Mouse (Mus musculus) intestine, postnatal 0 days (tissue): Measurements from ENCODE around the gene Smg6. TPM values are rescaled to one million over a fixed set of nuclear protein-coding genes. Genes with fewer than 3 reads are reported as not detected.

Source experiments
- ATAC-seq: fragments of 200-750 bp; cut with Nextera tagmentation; 2 replicates; pipeline ENCODE4 v1.8.0; 2017; ENCODE audit warnings: mild to moderate bottlenecking, moderate TSS enrichment, moderate library complexity
- H3K27ac ChIP-seq: fragments of 300-500 bp; sonication (generic); 2 replicates; pipeline ENCODE4 v1.5.1; 2014; ENCODE audit warnings: mild to moderate bottlenecking, low read depth, low read length, moderate library complexity
- H3K27me3 ChIP-seq: fragments of 300-500 bp; sonication (generic); replicated peaks from 2 replicates; pipeline ENCODE4 v1.6.1; 2014; ENCODE audit warnings: low read length, mixed read lengths; ENCODE audit not compliant: control insufficient read depth, insufficient read depth
- H3K36me3 ChIP-seq: fragments of 300-500 bp; sonication (generic); 2 replicates; pipeline ENCODE4 v1.6.1; 2014; ENCODE audit warnings: mild to moderate bottlenecking, moderate library complexity; ENCODE audit not compliant: control insufficient read depth, insufficient read depth
- H3K4me1 ChIP-seq: fragments of 300-500 bp; sonication (generic); replicated peaks from 2 replicates; pipeline ENCODE4 v1.6.1; 2014; ENCODE audit warnings: antibody characterized with exemption, low read length, mixed read lengths; ENCODE audit not compliant: control insufficient read depth, insufficient read depth
- H3K4me2 ChIP-seq: fragments of 300-500 bp; sonication (generic); replicated peaks from 2 replicates; pipeline ENCODE4 v1.6.1; 2014; ENCODE audit warnings: low read depth, mild to moderate bottlenecking, moderate library complexity
- H3K4me3 ChIP-seq: fragments of 300-500 bp; sonication (generic); 2 replicates; pipeline ENCODE4 v1.5.1; 2014; ENCODE audit warnings: low read depth, low read length
- H3K9ac ChIP-seq: fragments of 300-500 bp; sonication (generic); 2 replicates; pipeline ENCODE4 v1.6.1; 2014; ENCODE audit warnings: mild to moderate bottlenecking, low read depth, low read length
- H3K9me3 ChIP-seq: fragments of 300-500 bp; sonication (generic); 2 replicates; pipeline ENCODE4 v1.6.1; 2016; ENCODE audit warnings: mixed run types; ENCODE audit not compliant: control insufficient read depth
- CTCF ChIP-seq: sonication (generic); IDR thresholded peaks from 2 replicates; pipeline ENCODE4 v1.5.1; 2016; ENCODE audit warnings: low read depth, mild to moderate bottlenecking, control low read depth, antibody characterized with exemption, moderate library complexity
- WGBS: fragments of 180-500 bp; shearing (Covaris S2); extraction: QIAGEN DNeasy Blood & Tissue Kit; methylation state at CpG from one replicate; pipeline ENCODE4 v1.1.7; 2014; 5-methylcytosine and 5-hydroxymethylcytosine counted together
- polyA plus RNA-seq: library from polyadenylated mRNA; unstranded; fragments of >200 nt; fragmentation: Nextera tagmentation; extraction: Ambion mirVana; gene quantifications from 2 replicates; pipeline ENCODE4 v1.2.1, GENCODE M21; 2015

Gene Smg6
- polyA plus RNA-seq, 1 experiment from 2014 or later: 6.5 TPM

DNA sequence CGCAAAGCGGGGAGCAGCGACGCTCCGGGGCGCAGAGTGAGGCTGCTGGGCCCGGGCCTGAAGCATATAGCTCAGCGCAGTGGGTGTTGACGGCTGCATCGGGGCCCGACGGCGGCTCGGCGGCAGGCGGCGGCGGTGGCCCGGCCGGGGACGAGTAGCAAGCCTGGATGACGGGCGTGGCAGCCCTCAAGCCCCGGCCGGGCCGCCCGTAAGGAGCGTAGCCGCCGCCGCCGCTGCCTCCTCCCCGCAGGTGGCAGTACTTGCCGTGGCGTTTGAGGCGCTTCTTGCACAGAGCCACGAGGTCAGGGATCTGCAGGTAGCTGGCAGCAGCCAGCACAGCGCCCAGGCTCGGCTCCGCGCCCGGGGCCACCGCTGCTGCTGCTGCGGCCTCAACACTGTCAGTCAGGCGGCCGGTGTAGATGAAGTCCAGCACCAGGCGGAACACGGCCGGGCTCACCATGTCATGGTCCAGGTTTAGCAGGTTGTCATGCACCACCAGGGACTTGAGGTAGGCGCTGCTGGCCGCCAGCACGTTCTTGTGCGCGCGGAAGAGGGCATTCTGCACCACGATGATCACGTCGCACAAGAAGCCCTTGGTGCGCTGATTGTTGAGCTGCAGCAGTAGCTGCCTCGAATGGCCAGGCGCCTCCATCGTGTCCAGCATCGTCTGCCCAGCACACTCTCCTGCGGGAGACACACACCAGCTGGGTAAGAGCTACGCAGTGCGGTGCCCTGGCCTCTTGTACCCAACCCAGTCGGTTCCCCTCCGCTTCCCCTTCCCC, 241.4 kb downstream of the Smg6 start:
- peaks cover 4% of the 10 kb centered on the region for H3K4me1 ChIP-seq
- H3K9ac ChIP-seq: peak overlapping the region; percentile 72
- no peak for ATAC-seq
- H3K27ac ChIP-seq: 0 out of 2 replicates have a peak overlapping the region, but pooled peaks have one; percentile 84
- peak overlapping the region; percentile 91 for H3K4me2 ChIP-seq
- H3K4me3 ChIP-seq: peak overlapping the region; percentile 67
- peak; percentile 46 for TF ChIP-seq CTCF
- no peaks in the 10 kb centered on the region for H3K9me3 ChIP-seq
- H3K27me3 ChIP-seq: peaks cover 49% of the 10 kb centered on the region
- H3K36me3 ChIP-seq: peaks cover 31% of the 10 kb centered on the region
- WGBS: 6% methylated on average over 57 of the region's 68 CpGs

DNA sequence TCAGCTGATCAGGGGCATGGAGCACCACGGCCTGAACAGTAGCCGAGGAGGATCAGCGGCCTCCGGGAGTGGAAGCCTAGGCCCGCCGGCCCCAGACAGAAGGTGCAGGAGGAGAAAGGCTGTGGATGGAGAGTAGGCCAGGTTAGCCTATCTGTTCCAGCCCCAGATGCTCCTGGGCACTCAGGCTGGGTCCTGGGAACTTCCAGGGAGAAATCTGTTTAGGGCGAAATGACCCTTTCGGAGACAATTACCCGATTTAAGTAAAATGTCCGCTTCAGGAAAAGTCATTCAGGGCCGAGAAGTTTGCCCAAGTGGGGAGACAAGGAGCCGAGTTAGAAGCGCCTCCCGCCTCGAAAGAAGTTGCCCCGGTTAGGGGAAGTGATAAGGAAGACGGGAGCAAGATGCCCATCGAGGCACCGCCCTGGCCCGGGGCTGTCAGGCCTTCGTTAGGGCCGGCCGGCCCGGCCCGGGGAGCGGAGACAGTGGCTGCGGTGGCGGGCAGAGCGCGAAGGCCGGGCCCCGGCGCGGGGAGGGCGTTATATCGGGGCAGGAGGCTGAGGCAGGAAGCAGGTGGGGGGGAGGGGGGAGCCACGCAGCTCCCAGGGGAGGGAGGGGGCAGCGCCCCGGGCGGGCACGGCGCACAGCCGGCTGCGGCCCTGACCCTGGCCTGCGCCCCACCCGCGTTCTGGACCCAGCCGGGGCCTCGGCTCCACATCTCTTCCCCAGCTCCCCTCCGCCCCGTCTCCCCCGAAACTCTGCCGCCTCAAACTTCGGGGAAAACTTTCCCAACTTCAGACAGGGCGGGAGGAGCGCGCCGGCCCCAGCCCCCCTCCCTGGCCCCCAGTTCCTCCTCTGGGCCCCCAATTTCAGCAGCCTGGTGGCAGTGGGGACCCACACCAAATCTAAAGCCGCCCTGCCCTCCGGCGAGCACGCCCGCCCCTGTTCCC, 242.3 kb downstream of the Smg6 start:
- no peak for ATAC-seq
- peaks cover 24% of the 10 kb centered on the region for H3K36me3 ChIP-seq
- no peaks in the 10 kb centered on the region for H3K9me3 ChIP-seq
- peaks cover 9% of the 10 kb centered on the region for H3K4me1 ChIP-seq
- WGBS: 14% methylated on average over 60 of the region's 63 CpGs
- peaks cover 57% of the 10 kb centered on the region for H3K27me3 ChIP-seq
- H3K9ac ChIP-seq: peak overlapping the region; percentile 72
- peak overlapping the region; percentile 91 for H3K4me2 ChIP-seq
- no peak for TF ChIP-seq CTCF
- H3K4me3 ChIP-seq: peak overlapping the region; percentile 67
- H3K27ac ChIP-seq: peak overlapping the region; percentile 84

DNA sequence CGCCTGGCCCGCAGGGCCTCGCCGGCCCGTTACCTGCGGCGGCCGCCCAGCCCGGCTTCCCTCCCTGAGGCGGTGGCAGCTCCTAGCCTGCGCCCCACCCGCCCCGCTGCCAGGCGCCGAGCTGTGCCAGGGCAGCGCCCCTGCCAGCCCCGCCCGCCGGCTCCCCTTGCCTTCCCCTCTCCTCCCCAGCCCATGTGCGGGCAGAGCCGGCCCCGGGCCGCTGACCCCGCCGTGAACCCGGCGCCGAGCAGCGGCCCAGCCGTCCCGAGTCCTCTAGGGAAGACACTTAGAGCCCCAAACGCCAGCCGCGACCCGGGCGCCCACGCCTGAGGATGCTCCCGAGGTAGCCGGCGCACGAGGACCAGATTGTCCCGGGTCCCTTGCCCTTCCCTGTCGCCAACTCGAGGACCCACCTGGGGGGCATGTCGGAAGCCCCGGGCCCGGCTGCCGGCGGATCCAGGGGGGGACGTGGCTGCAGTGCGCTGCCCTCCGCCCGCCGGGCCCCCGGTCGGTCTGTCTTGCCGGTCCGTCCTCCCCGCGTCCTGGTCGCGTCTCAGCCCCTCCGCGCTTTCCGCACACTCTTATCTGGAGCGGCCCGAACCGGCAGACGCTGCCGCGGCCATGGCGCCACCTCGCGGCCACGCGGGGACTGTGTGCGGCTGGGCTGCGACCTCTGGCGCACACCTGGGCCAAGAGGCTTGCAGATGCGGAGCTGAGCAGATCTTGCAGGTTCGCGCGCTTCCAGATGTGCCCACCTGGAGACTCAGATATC, 243.2 kb downstream of the Smg6 start:
- TF ChIP-seq CTCF: peak; percentile 99
- H3K4me3 ChIP-seq: peak overlapping the region; percentile 67
- H3K4me1 ChIP-seq: peaks cover 11% of the 10 kb centered on the region
- peaks cover 62% of the 10 kb centered on the region for H3K27me3 ChIP-seq
- no peaks in the 10 kb centered on the region for H3K9me3 ChIP-seq
- peak overlapping the region; percentile 91 for H3K4me2 ChIP-seq
- WGBS: under 1% methylated on average over 77 of the region's 83 CpGs
- ATAC-seq: peak; percentile 23; the same call in 1 of the 2 replicates
- peaks cover 16% of the 10 kb centered on the region; the same call in 1 of the 2 replicates for H3K36me3 ChIP-seq
- peak overlapping the region; percentile 72 for H3K9ac ChIP-seq
- peak overlapping the region; percentile 84 for H3K27ac ChIP-seq

DNA sequence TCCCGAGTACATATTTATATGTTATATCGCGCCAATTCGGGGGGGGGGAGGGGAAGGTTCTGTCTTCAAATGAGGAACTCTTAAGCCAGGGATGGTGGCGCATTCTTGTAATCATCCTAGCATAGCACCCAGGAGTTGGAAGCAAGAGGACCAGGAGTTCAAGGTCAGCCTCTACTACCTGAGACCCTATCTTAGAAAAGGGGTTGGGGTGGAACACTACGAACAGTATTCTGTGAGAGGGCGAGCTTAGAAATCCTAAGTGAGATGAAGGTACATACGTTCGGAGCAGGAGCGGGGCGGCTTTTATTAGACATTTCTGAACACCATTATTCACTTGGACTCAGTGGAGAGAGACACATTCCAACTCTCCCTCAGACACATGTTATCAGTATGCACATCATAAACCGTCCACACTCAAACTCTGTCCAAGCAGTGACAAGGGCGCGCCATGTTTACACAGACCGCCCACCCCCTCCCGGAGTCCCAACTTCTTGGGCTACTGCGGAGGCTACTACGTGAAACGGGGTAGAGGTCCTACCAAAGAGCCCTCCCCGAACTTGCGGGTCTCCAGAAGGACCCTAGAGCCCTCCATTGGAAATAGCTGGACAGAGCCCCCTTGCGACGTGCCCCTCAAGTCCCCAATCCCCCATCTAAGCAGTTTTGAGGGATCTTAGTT, 243.9 kb downstream of the Smg6 start, which contains the start of gene Hic1:
Gene Hic1 (minus strand): TSS at position 115 of the 676 bp plus-strand sequence.
- H3K27me3 ChIP-seq: peaks cover 62% of the 10 kb centered on the region
- no peaks in the 10 kb centered on the region for H3K9me3 ChIP-seq
- peaks cover 9% of the 10 kb centered on the region; the same call in 1 of the 2 replicates for H3K36me3 ChIP-seq
- H3K27ac ChIP-seq: peak within 1 kb of the TSS; percentile 84
- 2% methylated on average over 23 of the region's 23 CpGs for WGBS
- H3K4me1 ChIP-seq: peaks cover 12% of the 10 kb centered on the region
- peak within 1 kb of the TSS; percentile 91 for H3K4me2 ChIP-seq
- peak within 1 kb of the TSS; percentile 72 for H3K9ac ChIP-seq
- H3K4me3 ChIP-seq: peak within 1 kb of the TSS; percentile 67
- no peak for ATAC-seq
- no peak for TF ChIP-seq CTCF

- WGBS: under 1% methylated on average over 38 of the region's 38 CpGs
- Histone ChIP-seq H3K4me3 (peak overlapping the region; percentile 67), H3K4me2 (peak overlapping the region; percentile 91), H3K4me1 (peaks cover 12% of the 10 kb centered on the region), H3K27me3 (peaks cover 62% of the 10 kb centered on the region), H3K9me3 (no peaks in the 10 kb centered on the region), H3K27ac (no peak overlapping the region), H3K9ac (no peak overlapping the region), H3K36me3 (peaks cover 5% of the 10 kb centered on the region; the same call in 1 of the 2 replicates)
- peak; percentile 89 for TF ChIP-seq CTCF
- peak; percentile 49 for ATAC-seq
These were observed 244.6 kb downstream of the Smg6 start for GRCm38 (mm10) chr11:75170136-75170751.
